Mouse (Mus musculus) frontal cortex, postnatal 36 days (tissue): ENCODE measurements around the gene Mapkapk3.

ENCODE experiments used
- DNase-seq, 2 experiments: peaks; one replicate each; pipeline ENCODE4 v3.0.0; 2022; ENCODE audit warnings: low spot score in 2 of 2

Mapkapk3 gene

GRCm38 (mm10) chr9:107263912-107264311, 25.8 kb downstream of the Mapkapk3 start:
- no peak for DNase-seq

DNA sequence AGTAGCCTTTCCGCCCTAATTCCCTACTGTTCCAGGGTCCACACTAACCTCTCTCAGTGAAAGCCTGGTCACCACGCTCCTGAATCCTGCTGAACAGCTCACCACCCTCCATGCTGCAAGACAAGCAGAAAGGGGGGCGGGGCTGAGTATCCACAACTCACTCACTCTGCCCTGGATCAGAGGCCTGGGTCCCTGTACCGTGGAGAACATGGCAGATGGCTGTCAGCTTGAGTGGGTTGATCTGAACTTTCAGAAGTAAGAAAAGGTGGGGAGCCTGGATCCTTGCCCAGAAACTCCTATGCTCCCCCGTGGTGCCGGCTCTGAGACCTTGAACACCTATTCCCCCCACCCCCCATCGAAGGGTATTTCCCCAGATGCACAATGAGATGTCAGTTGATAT, 27.3 kb downstream of the Mapkapk3 start:
- no peak for DNase-seq

- no peak for DNase-seq
Measured at GRCm38 (mm10) chr9:107261792-107262191, 27.9 kb downstream of the Mapkapk3 start.

DNA sequence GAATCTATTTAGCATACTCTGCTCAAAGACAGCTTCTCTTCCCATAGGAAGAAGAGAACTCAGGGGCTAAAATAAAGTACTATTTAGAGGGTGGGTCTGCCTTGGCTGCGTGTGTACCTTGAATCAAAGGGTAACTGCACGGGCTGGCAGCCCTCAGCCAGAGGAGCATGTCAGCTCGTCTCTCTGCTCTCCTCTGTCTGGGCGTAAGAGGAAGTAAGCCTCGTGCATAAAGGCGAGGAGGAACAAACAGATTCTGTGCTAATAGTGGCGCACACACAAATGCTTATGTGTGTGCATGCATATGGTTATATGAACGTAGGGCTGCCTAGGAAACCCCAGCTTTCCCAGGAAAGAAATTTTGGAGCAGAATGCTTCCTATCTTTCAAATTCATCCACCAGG, 28.8 kb downstream of the Mapkapk3 start:
- no peak for DNase-seq

DNA sequence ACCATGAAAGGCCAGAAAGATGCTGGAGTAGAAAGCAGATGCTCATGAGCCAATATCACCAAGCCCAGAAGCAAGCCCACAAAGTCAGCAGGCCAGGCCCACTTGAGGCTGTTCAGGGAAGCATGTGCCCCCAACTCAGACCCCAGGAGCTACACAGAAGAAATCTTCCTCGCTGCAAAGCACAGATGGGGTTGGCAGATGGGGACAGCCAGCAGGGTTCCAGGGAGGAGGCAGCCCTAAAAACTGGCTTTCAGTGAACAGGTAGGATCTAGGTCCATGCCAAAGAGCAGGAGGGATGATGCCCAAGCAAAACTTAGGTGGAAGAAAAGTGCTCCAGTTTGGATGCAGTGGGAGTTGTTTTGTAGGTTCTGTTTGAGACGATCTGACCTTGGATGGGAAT, 29.2 kb downstream of the Mapkapk3 start:
- DNase-seq, result no peak

GRCm38 (mm10) chr9:107259571-107259970, 30.1 kb downstream of the Mapkapk3 start:
- DNase-seq, result peak in 1 of 2 experiments; percentile 90

GRCm38 (mm10) chr9:107255596-107255995, 34.1 kb downstream of the Mapkapk3 start:
- no peak for DNase-seq

- no peak for DNase-seq
Measured at GRCm38 (mm10) chr9:107254925-107255324, 34.8 kb downstream of the Mapkapk3 start.

DNA sequence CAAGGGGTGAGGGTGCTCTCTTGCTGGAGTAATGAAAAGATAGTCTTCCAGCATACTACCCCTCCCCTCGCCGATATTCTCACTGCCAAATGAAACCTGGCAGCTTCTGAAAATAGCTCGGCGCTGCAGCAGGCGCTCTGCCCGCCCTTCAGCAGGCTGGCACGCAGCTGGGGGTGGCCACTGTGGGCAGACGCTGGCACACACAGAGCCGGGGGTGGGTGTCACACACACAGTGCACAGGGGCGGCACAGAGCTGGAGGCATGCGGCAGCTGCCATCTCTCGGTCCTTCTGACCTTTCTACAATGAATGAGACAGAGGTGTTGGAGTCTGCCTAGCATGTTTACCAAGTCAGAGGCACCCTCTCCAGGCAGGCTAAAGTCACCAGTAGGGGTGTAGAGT, 35.2 kb downstream of the Mapkapk3 start:
- DNase-seq, result peak; percentile 81 to 88

GRCm38 (mm10) chr9:107252164-107252563, 37.5 kb downstream of the Mapkapk3 start:
- peak in 1 of 2 experiments; percentile 81 for DNase-seq

GRCm38 (mm10) chr9:107250416-107251337, 39.0 kb downstream of the Mapkapk3 start:
- peak in 1 of 2 experiments; percentile 80 for DNase-seq

DNA sequence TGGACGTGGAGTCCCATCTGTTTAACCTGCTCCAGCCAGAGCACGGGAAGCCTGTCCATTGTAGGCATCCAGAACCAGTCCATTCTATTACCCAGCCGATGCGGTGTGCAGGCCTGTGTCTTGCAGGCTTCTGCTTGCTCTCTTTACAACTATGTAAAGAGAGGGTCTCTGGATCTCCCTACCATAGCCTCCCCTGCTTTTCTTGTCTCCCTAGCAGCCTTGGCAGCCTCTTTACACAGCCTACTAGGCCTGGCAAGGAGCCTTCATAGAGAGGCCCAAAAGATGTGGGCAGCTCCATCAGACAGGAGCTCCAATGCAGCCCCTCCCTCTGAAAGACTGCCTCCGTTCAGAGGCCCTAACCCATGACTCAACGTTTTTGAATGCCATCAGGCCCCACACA, 40.5 kb downstream of the Mapkapk3 start:
- DNase-seq, result peak in 1 of 2 experiments; percentile 75

DNA sequence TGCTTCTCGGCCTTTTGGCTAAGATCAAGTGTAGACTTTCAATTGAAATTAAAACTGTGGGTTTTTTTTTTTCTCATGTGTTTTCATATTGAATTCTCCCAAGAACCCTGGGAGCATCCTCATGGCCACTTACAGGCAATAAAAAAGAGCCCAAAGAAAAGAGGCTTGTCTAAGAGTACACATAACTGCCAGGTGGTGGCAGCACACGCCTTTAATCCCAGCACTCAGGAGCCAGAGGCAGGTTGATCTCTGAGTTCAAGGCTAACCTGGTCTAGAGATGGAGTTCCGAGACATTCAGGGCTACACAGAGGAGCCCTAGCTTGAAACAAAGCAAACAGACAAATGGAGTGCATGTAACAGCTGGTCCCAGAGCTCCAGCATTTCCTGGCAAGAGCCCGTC, 43.5 kb downstream of the Mapkapk3 start:
- DNase-seq, result no peak

DNA sequence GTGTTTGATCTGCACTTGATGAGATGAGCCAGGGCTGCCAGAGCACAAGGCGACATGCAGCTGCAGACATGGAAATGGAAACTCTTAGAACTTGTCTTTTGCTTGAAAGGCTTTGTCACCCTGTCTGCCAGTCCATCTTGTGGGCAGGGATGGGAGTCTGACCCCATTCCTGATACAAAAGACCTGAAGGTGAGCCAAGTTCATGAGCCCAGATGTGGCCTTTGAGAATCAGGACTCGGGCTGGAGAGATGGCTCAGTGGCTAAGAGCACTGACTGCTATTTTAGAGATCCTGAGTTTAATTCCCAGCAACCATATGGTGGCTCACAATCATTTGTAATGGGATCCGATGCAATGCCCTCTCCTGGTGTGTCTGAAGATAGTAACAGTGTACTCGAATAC, 44.4 kb downstream of the Mapkapk3 start:
- DNase-seq, result no peak

GRCm38 (mm10) chr9:107236151-107236550, 53.5 kb downstream of the Mapkapk3 start:
- DNase-seq, result no peak

- DNase-seq, result peak in 1 of 2 experiments; percentile 66
Measured at GRCm38 (mm10) chr9:107235261-107235660, 54.4 kb downstream of the Mapkapk3 start.

DNA sequence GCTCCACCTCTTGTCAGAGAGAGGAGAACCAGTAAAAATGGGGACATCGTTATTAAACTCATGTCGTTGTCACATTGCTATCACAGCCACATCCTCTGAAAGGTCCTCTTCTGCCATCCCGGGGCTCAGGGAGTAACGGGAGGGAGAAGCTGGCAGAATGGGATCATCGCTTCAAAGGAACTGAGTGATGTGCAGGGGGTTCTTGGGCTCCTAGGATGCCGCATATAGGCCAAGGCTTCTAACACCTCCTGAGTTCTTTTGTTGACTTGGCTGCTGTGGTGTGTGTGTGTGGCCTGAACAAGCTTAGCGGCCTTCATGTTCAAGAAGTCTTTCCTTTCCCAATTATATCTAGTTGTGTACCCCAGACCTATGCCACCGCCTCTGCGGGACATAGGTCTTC, 57.5 kb downstream of the Mapkapk3 start:
- DNase-seq, result no peak

- DNase-seq, result peak; percentile 82 to 84
Measured at GRCm38 (mm10) chr9:107231539-107232139, 58.0 kb downstream of the Mapkapk3 start, which contains the start of gene Dock3. TSS of gene Dock3 (minus strand) at chr9:107231909.

DNA sequence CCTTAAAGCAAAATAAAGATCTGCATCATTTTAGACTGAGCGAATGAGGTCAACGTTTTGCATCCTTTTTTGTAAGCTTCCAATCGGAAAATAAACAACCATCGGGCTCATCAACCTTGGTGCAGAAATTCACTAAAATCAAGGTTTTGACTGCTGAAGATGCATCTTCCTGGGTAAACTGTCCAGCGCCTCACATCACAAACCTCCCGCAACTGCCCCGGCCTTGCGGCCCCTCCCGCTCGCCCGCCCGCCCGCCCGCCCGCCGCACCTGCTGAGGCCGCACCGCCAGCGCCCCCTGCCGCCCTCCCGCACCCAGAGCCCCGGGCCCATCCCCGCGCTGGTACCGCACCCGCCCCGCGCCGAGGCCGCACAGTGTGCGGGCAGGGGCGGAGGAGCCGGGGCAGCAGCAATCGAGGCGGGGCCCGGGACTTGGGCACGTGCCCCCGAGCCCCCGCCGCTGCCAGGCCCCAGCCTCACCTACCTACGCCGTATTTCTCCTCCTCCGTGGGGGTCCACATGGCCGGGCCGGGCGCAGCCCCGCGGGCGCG, 58.6 kb downstream of the Mapkapk3 start:
- DNase-seq, result no peak

- no peak for DNase-seq
Measured at GRCm38 (mm10) chr9:107224597-107224996, 65.1 kb downstream of the Mapkapk3 start.
